Mouse (Mus musculus) natural killer cell, adult 2 months (primary cell): ENCODE results near the gene Col7a1.

Source experiments
- DNase-seq, 2 experiments: peaks; one replicate each; pipeline ENCODE4 v3.0.0; 2022; ENCODE audit warnings: low spot score in 2 of 2

Gene Col7a1

GRCm38 (mm10) chr9:108985710-108986109, 32.3 kb downstream of the Col7a1 start, which contains the start of gene Ucn2:
TSS of gene Ucn2 (plus strand) at chr9:108986010.
- DNase-seq, result no peak

- DNase-seq, result no peak
These were observed 34.4 kb downstream of the Col7a1 start for GRCm38 (mm10) chr9:108987704-108988350.

GRCm38 (mm10) chr9:108989802-108990461, 36.5 kb downstream of the Col7a1 start:
- DNase-seq, result no peak

GRCm38 (mm10) chr9:108990462-108990820, 37.1 kb downstream of the Col7a1 start:
- DNase-seq, result no peak

GRCm38 (mm10) chr9:108991428-108992084, 38.2 kb downstream of the Col7a1 start, which contains the start of gene Pfkfb4:
TSS of gene Pfkfb4 (plus strand) at chr9:108991778.
- peak; percentile 98 for DNase-seq

- no peak for DNase-seq
These were observed 38.7 kb downstream of the Col7a1 start for GRCm38 (mm10) chr9:108992085-108992469.

GRCm38 (mm10) chr9:108992620-108993361, 39.4 kb downstream of the Col7a1 start:
- no peak for DNase-seq

GRCm38 (mm10) chr9:108996411-108996810, 43.0 kb downstream of the Col7a1 start:
- DNase-seq, result no peak

GRCm38 (mm10) chr9:108998287-108999166, 45.1 kb downstream of the Col7a1 start:
- no peak for DNase-seq

GRCm38 (mm10) chr9:108999167-108999526, 45.8 kb downstream of the Col7a1 start:
- no peak for DNase-seq

- peak; percentile 62 to 74 for DNase-seq
These were observed 47.3 kb downstream of the Col7a1 start for GRCm38 (mm10) chr9:109000726-109001125.

GRCm38 (mm10) chr9:109003201-109003600, 49.8 kb downstream of the Col7a1 start:
- DNase-seq, result peak; percentile 51 to 67

GRCm38 (mm10) chr9:109007025-109007780, 53.8 kb downstream of the Col7a1 start:
- no peak for DNase-seq

GRCm38 (mm10) chr9:109008081-109008480, 54.7 kb downstream of the Col7a1 start:
- DNase-seq, result no peak

- DNase-seq, result no peak
These were observed 55.7 kb downstream of the Col7a1 start for GRCm38 (mm10) chr9:109008994-109009635.

GRCm38 (mm10) chr9:109009636-109010315, 56.4 kb downstream of the Col7a1 start:
- no peak for DNase-seq

- no peak for DNase-seq
These were observed 56.9 kb downstream of the Col7a1 start for GRCm38 (mm10) chr9:109010316-109010690.

GRCm38 (mm10) chr9:109015397-109015796, 62.0 kb downstream of the Col7a1 start:
- no peak for DNase-seq

- DNase-seq, result no peak
These were observed 63.7 kb downstream of the Col7a1 start for GRCm38 (mm10) chr9:109016973-109017604.
